Comparison of ENCODE assay signal across 11 mouse cellular contexts in genomic region chr19:16484237-16484636, GRCm38 (mm10).
"Had no signal": no experiment of that assay in that cellular context is flagged by ENCODE, and none has a peak within 500 bp of the region (broad histone marks: within the 10 kb centered on the region; RNA-seq: fewer than 3 reads in every experiment).

No protein-coding gene starts in this region.

- H3K4me1 ChIP-seq: midbrain, embryonic 13.5 days; neural tube, embryonic 15.5 days had no signal

- H3K36me3 ChIP-seq: limb, embryonic 13.5 days; midbrain, embryonic 13.5 days; neural tube, embryonic 15.5 days had no signal

- H3K9me3 ChIP-seq: limb, embryonic 13.5 days; midbrain, embryonic 13.5 days; neural tube, embryonic 15.5 days had no signal

- H3K27ac ChIP-seq: limb, embryonic 13.5 days; liver, embryonic 14.5 days; midbrain, embryonic 13.5 days; neural tube, embryonic 15.5 days had no signal

- H3K4me2 ChIP-seq: limb, embryonic 13.5 days; midbrain, embryonic 13.5 days; neural tube, embryonic 15.5 days had no signal

- H3K4me3 ChIP-seq: limb, embryonic 13.5 days; midbrain, embryonic 13.5 days; myocyte; neural tube, embryonic 15.5 days had no signal

- DNase-seq: kidney, adult 8-10 months; kidney, postnatal 10 days; layer of hippocampus, postnatal 36 days; lung, adult 18-20 months; thymus, postnatal 4 days had no signal

- H3K27me3 ChIP-seq: limb, embryonic 13.5 days; midbrain, embryonic 13.5 days; neural tube, embryonic 15.5 days had no signal

- ATAC-seq: inflammation-experienced regulatory T-cells, adult 6 months; midbrain, embryonic 13.5 days had no signal

- H3K9ac ChIP-seq: limb, embryonic 13.5 days; liver, embryonic 14.5 days; midbrain, embryonic 13.5 days; neural tube, embryonic 15.5 days had no signal
